Mouse (Mus musculus) brain, embryonic 14.5 days (tissue): Measurements from ENCODE around the gene Rbbp7.

ENCODE experiments used
- CTCF ChIP-seq: fragments of 200-500 bp; IDR thresholded peaks from 2 replicates; pipeline ENCODE4 v1.5.1; 2012; ENCODE audit warnings: inconsistent platforms, mild to moderate bottlenecking, moderate library complexity, borderline replicate concordance; ENCODE audit not compliant: insufficient read depth, insufficient read length; ENCODE audit errors: extremely low read depth
- POLR2A ChIP-seq: fragments of 200-500 bp; IDR thresholded peaks from 2 replicates; pipeline ENCODE4 v1.6.1; 2012; ENCODE audit warnings: mild to moderate bottlenecking, inconsistent platforms, borderline replicate concordance; ENCODE audit not compliant: poor library complexity, insufficient read depth, insufficient read length, severe bottlenecking; ENCODE audit errors: extremely low read depth

GRCm38 (mm10) chrX:162748696-162749420, 11.3 kb upstream of the Rbbp7 start:
- TF ChIP-seq CTCF: no peak
- no peak for TF ChIP-seq POLR2A
